Mouse (Mus musculus) ovary, postnatal 36 days (tissue): ENCODE measurements at regions not wholly inside any gene's neighbourhood (a gene's known extent, or its start where the extent isn't known, plus 50 kb on each side); places are given as distances from the start of the nearest gene placed in this dataset.

Experiments
- DNase-seq: peaks from one replicate; pipeline ENCODE4 v3.0.0; 2022; ENCODE audit warnings: low spot score, mixed read lengths

GRCm38 (mm10) chr9:101649816-101650215, 211.8 kb upstream of the 9630041A04Rik start:
- DNase-seq = no peak

- DNase-seq = no peak
Measured at GRCm38 (mm10) chr9:101641524-101641923, 220.1 kb upstream of the 9630041A04Rik start.

GRCm38 (mm10) chr9:101640598-101640997, 221.0 kb upstream of the 9630041A04Rik start:
- no peak for DNase-seq

GRCm38 (mm10) chr9:101616261-101616660, 245.4 kb upstream of the 9630041A04Rik start:
- DNase-seq = no peak

DNA sequence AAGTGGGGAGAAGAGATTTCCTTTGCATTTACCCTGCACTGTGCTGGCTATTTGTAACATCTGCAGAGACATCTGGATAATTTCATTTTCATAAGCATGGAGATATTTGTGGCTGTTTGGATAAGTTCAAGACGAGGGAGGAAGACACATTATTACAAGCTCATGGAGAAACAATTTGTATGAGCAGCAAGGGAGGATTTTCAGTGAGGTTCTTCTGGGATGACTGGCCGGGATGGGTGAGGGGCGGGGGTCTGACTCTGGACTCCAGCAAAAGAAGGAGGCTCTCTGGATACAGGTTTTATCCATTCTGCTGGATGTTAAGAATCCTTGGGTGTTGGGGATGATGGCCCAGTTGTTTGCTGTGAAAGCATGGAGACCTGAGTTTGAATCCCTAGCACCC, 246.5 kb upstream of the 9630041A04Rik start:
- no peak for DNase-seq

DNA sequence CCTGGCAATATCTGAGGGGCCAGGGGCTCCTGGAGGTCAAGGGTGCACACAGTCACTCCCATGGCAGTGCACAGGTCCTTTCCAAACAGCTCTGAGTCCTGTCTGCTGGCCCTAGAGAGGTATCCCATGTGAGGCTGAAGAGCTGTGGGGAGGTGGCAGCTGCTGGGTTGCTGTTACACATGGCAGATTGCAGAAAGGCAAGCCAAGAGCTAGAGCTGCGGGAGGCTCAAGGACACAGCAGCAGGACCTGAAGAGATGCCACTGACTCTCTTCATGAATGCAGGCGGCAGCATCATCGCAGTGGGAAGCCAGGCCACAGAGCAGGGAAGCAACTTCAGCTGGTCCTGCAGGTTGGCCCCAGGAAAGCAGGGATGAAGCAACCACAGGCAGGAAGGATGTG, 247.7 kb upstream of the 9630041A04Rik start:
- no peak for DNase-seq

- DNase-seq = no peak
Measured at GRCm38 (mm10) chr9:101613471-101613870, 248.2 kb upstream of the 9630041A04Rik start.

GRCm38 (mm10) chr9:101612971-101613370, 248.7 kb upstream of the 9630041A04Rik start:
- no peak for DNase-seq

DNA sequence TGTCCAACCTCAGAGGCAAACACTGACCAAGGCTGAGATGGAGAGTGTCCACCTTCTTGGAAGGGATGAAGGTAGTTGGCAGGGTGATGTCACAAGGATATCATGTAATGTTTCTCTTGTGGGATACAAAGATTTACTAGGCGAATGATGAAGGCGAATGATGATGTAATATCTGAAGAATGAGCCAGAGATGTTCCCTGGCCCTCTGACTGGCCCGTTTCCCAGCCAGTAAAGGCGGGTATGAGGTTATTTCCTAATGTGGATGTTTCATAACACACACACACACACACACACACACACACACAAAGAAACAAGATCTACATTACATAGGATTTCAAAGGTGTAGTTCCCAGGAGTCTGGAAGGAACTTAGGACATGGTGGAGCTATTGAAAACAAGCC, 249.1 kb upstream of the 9630041A04Rik start:
- no peak for DNase-seq

- DNase-seq = no peak
Measured at GRCm38 (mm10) chr9:101611481-101611880, 250.2 kb upstream of the 9630041A04Rik start.

- no peak for DNase-seq
Measured at GRCm38 (mm10) chr9:101610806-101611443, 250.7 kb upstream of the 9630041A04Rik start.

DNA sequence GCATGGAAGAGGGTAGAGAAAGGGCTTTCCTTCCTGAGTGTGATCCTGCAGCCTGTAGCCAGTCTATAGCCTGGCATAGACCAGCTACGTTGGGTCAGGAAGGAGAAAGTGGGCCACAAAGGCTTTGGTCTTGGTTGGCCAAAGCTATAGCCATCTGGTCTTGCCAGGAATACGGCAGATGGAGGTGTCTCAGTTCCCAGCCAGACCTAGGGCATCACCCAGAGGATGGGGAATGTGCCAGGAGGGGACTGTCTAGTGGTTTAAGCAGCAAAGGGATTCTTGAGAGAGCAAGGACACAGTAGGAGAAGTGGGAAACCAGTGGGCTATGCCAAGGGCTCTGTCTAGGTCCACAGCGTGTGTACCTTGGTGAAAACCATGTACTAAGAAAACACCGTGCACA, 251.3 kb upstream of the 9630041A04Rik start:
- DNase-seq = no peak

GRCm38 (mm10) chr9:101602799-101603198, 258.8 kb upstream of the 9630041A04Rik start:
- DNase-seq = no peak

DNA sequence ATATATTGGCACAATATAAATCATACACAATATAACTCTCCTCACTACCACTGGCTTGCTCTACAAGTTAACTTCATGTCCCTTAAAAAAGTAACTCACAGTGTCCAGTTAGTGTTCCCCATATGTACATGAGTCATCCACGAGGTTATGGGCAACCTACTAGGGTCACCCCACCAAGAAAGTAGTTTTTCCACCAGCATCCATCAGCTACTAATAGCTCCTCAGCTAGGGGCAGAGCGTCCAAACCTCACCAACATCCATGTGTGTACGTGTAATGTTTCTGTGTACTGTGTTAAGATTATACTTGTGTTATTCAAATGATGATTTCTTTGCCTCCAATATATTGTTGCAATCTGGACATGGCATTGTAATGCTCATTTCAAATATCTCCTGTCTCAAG, 264.7 kb upstream of the 9630041A04Rik start:
- no peak for DNase-seq

DNA sequence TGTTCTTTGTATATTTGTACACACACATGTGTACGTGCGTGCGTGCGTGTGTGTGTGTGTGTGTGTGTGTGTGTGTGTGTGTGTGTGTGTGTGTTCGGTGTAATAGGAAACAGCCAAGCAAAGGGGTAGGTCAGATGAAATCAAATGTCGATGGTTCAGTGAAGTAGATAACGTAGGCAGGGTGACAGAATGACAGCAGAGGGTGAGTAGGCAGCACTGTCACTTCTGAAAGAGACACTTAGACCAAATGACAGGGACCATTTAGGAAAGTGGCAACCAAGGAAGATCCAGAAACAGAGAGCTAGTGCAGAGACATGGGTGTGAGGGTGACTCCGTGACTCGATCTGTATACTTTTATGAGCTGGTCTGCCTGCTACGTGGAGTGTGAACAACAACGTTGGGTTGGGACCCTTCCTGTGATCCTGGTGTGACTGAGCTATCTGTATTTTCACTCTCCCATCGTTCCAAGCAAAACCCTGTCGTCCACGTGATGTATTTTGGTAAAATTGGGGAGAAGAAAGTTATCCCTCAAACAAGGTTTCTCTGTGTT, 266.5 kb upstream of the 9630041A04Rik start:
- no peak for DNase-seq

DNA sequence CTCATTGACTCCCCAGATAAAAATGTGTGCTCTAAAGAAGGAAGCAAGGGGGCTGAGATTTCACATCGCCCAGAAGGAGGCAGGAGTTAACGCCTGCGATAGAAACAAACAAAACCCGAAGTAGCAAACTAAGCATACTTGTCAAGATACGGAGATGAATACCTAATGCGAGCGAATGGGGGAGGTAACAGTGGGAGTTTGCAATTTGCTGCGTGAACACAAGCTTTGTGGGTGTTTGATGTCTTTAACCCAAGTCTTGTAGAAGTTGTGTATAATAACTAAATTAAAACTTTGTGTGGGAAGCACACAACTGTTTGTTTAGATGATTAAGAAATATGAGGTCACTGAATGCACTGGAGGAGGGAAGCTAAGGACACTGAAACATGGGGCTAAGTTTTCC, 269.0 kb upstream of the 9630041A04Rik start:
- DNase-seq = no peak

DNA sequence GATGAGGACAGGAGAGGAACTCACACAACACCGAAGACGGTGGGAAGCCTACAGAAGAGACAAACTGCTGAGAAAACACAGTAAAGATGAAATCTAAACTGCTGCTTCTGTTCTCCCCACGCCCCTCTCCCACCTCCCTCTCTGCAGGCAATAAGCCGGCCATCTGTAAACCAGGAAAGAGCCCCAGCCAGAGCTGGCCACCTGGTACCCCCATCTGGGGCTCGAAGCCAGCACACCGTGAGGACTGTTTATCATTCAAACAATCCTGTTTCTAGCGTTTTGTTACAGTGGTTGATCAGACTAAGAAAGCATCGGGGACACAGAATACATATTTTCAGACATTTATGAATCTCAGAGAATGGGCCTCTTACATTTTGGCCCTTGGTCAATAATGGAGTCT, 270.0 kb upstream of the 9630041A04Rik start:
- no peak for DNase-seq

DNA sequence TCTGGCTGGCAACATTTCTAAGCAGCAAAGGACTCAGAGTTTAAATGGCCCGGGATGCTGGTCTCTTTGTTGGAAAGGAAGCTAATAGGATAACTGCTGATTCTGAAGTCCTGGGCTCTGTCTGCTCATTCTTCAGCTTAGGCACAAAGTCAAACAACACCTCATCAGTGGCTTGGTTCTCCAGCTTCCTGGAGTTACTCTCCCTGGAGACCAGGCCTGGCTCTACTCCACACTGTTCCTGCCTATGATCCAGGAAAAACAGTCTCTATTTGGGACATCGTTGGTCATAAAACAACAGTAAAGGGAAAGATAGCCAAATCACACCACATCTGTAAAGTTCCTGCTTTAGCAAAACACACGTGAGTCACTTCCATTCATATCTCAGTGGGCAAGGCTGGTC, 271.3 kb upstream of the 9630041A04Rik start:
- no peak for DNase-seq

DNA sequence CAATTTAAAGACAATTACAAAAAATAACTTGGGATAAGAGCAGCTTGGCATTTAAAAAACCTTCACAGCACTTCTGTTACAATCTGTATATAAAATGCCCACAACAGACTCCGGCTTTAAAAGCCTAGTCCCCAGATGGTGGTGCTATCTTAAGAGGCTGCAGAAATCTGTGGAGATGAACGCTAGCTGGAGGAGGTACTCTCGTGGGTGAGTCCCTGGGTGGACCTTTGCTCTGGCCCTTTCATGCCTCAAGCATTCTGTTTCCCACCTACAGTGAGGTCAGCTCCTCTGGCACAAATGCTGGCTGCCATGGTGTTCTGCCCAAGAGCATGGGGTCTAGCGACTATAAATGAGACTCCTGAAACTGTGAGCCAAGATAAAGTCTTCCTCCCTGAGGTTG, 280.6 kb upstream of the 9630041A04Rik start:
- DNase-seq = no peak

- no peak for DNase-seq
Measured at GRCm38 (mm10) chr9:101570714-101571113, 290.9 kb upstream of the 9630041A04Rik start.

DNA sequence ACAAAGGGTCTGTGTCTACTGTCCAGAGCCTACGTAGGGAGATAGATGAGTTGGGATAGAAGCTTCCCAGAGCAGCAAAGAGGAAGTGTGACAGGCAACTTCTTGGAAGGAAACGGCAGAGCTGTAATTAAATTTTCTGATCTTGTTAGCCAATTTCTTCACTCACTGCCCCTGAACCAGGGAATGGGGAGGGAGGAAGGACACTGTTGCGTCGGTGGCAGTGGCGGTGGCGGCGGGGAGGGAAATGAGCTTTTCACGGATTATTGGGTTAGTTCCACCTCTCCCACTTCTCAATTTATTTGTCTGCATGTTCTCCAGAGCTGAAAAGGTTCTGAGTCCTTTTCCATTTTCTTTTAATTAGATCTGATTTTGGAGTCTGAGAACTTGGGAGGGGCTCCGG, 298.4 kb upstream of the 9630041A04Rik start:
- DNase-seq = no peak

DNA sequence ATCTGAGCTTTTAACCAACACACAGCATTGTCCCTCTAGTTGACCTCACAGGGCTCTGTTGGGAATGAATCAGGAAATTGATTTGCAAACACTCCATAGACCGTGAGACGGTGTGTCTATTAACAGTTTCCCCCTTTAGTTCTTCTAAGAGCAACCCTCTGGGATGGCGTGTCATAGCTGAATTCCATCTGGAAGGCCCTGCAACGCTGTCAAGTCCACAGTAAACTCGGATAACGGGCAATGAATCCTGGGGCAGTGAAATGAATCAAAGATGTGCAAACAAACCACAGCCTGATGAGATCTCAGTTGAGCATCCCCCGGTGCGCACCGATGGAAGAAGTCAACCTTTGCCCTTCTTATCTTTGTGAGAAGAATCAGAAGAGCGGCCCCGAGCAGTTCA, 302.3 kb upstream of the 9630041A04Rik start:
- DNase-seq = no peak

DNA sequence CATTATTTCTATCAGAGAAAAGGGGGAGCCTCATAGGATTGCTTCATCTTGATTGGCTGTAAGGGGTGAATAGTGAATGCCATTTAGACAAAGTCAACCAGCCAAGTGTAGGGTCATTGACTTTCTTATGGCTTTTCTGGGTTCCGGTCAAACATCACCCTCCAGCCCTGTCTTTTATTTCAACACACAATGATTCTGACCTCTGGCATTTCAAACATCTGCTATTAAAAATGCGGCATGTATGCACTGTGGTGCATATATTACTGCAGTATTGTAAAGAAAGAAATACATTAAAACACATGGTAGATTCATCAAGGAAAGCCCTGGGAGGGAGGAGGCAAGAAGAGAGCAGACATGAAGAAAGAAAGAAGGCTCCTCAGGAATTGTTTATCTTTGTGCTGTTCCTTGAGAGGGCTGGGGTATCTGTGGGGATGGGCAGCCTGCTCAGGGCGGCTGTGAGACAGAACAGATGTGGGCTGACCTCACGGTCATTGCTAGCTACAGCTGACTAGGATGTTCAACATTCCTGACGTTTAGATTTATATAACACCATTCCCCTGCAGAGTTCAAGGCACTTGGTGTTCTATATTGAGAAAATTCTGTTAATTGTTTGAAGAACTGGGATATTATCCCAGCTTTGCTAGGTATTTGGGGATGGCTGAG, 303.5 kb upstream of the Ppp2r3a start:
- no peak for DNase-seq

DNA sequence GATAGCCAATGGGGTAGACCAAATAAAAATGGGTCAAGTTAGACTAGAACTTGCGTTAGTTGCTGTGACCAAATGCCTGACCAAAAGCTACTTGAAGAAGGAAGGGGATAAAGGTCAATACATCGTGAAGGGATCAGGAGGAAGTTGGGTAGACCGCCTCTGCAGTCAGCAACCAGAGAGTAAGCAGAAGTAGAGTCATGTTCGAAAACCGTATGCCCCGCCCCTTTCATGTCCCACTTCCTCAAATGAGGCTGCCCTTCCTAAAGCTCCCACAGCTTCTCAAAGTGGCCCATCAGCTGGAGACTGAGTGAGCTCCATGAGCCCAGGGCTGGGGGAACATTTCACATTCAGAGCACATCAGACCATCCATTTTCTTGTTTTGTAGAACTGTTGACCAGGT, 301.2 kb upstream of the Ppp2r3a start:
- DNase-seq = no peak
